Mouse (Mus musculus): ENCODE measurements around the gene Flrt1. TPM values are rescaled to one million over a fixed set of nuclear protein-coding genes. Genes with fewer than 3 reads are reported as not detected.
A peak's percentile ranks its signal among the peaks of the same experiment; 100 is the strongest.

Gene Flrt1
- total and polyA plus RNA-seq, 3 experiments, result not detected

DNA sequence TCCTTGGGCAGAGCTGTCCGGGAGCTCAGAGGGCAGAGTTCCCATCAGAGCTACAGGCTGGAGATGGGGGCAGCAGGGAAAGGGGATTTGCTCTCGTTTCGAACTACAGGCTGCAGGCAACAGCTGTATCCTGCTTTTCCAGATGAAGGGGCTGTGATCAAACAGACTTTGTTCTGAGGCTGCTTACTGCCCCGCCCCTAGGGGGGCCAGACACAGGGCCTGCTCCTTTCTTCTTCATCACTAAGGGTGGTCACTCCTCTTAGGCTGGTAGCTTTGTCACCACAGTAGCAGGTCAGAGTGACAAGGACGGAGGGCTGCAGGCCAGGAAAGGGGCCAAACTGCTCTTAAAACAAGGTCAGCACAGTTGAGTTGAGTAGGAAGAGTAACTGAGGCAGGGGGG, 4.6 kb upstream of the Flrt1 start:
- Histone ChIP-seq H3K4me1 (ENCODE audit: control insufficient read depth in 1 of 2, insufficient read depth in 2 of 2) (no peaks in the 10 kb centered on the region), H3K4me2 (ENCODE audit: insufficient read depth, low read depth, poor library complexity, severe bottlenecking) (no peak overlapping the region), H3K36me3 (replicated peaks in 1 of 2; ENCODE audit: control insufficient read depth in 1 of 2, insufficient read depth in 1 of 2, low read length in 1 of 2) (no peaks in the 10 kb centered on the region), H3K79me2 (replicated peaks; ENCODE audit: control insufficient read depth, extremely low read depth, insufficient read depth, poor library complexity, severe bottlenecking) (no peaks in the 10 kb centered on the region), H3K9ac (ENCODE audit: insufficient read depth, low read depth) (no peak overlapping the region), H3K27me3 (replicated peaks) (peaks cover 87% of the 10 kb centered on the region), H3K9me3 (replicated peaks; ENCODE audit: low read length) (no peaks in the 10 kb centered on the region), H3K27ac (ENCODE audit: insufficient read depth, low read depth) (no peak overlapping the region), H3K4me3 (replicated peaks in 1 of 3; ENCODE audit: low read depth in 2 of 3, low read length in 2 of 3, poor library complexity in 1 of 3) (no peak overlapping the region)
- no peak for DNase-seq (ENCODE audit: extremely low read depth)
- dilution Hi-C loops (cut with MboI; ENCODE audit: extremely low pct_ligation_motif_present, extremely low pct_unique_long_range_greater_than_20kb, low sequenced_read_pairs) (no loop called here), in situ Hi-C loops (cut with MboI; ENCODE audit: low pct_ligation_motif_present, low pct_unique_long_range_greater_than_20kb, low sequenced_read_pairs) (no loop called here)
- TF ChIP-seq SMC3 (IDR thresholded peaks at IDR 0.05; ENCODE audit: low read depth, low read length) (no peak), JUN (IDR thresholded peaks at IDR 0.05; ENCODE audit: insufficient read depth, low read depth, low read length) (no peak), ELF1 (IDR thresholded peaks at IDR 0.05; ENCODE audit: low read depth, low read length) (no peak), MAZ (IDR thresholded peaks at IDR 0.05; ENCODE audit: low read depth, low read length) (no peak), ETS1 (conservative IDR thresholded peaks at IDR 0.05; ENCODE audit: low read depth, low read length) (no peak), CTCF (conservative IDR thresholded peaks at IDR 0.05 in 1 of 2, IDR thresholded peaks at IDR 0.05 in 1 of 2; ENCODE audit: low read depth in 2 of 2, low read length in 2 of 2) (no peak), NRF1 (IDR thresholded peaks at IDR 0.05; ENCODE audit: low read depth, low read length) (no peak), TCF12 (IDR thresholded peaks at IDR 0.05; ENCODE audit: low read depth, low read length) (no peak), EP300 (IDR thresholded peaks at IDR 0.05; ENCODE audit: low read length) (no peak), PAX5 (IDR thresholded peaks at IDR 0.05; ENCODE audit: low read length) (no peak), IRF4 (IDR thresholded peaks at IDR 0.05; ENCODE audit: low read depth, low read length) (no peak), RAD21 (IDR thresholded peaks at IDR 0.05; ENCODE audit: low read depth, low read length) (no peak), RCOR1 (conservative IDR thresholded peaks at IDR 0.05; ENCODE audit: low read depth, low read length) (no peak), MAX (IDR thresholded peaks at IDR 0.05; ENCODE audit: low read length) (no peak), MAFK (IDR thresholded peaks at IDR 0.05; ENCODE audit: insufficient replicate concordance, low read length) (no peak), MYC (IDR thresholded peaks at IDR 0.05; ENCODE audit: low read depth, low read length) (no peak), E2F4 (IDR thresholded peaks at IDR 0.05; ENCODE audit: insufficient replicate concordance, low read depth, low read length) (no peak), ZNF384 (IDR thresholded peaks at IDR 0.05; ENCODE audit: low read depth, low read length) (no peak)

DNA sequence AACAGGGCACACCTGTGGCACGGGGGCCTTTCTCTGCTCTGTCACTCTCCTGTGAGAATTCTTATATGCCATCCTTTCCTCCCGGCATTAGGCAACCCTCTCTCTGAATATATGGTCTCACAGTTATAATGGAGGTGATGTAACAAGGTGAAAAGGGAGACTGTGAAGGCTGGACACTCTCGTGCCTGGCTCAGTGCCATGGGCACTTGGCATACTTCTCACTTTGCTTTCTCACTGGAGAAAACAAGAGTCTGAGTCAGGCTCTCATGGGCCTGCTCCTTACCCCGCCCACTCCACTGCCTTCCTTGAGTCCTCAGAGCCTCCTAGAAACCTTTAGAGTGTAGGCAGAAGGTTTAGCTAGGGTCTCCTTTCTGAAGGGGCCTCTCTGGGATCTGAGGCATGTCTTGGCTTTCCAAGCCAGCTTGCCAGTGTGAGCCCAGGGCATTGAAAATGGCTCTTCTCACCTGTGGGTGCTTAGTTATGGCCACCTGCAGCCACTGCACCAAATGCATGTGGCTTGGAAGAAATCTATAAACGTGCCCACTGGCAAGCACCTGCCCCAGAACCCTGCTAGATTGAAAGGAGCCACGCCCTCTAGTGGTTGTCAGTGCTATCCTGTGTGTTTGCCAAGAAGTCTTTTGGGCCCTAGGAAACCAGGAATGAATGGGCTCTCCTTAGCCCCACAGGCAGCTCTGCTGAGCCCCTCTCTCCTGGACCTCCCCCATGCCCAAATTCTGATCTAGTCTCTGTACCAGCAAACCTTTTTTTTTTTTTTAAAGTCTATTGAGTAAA, 2.8 kb upstream of the Flrt1 start:
- H3K9ac ChIP-seq (ENCODE audit: insufficient read depth, low read depth), result no peak overlapping the region
- peak; percentile 40 for DNase-seq (ENCODE audit: extremely low read depth)
- H3K27ac ChIP-seq (ENCODE audit: insufficient read depth, low read depth), result no peak overlapping the region
- dilution Hi-C loops (cut with MboI; ENCODE audit: extremely low pct_ligation_motif_present, extremely low pct_unique_long_range_greater_than_20kb, low sequenced_read_pairs), result no loop called here
- no peak overlapping the region for H3K4me2 ChIP-seq (ENCODE audit: insufficient read depth, low read depth, poor library complexity, severe bottlenecking)
- in situ Hi-C loops (cut with MboI; ENCODE audit: low pct_ligation_motif_present, low pct_unique_long_range_greater_than_20kb, low sequenced_read_pairs), result no loop called here
- H3K36me3 ChIP-seq (replicated peaks in 1 of 2; ENCODE audit: control insufficient read depth in 1 of 2, insufficient read depth in 1 of 2, low read length in 1 of 2), result no peaks in the 10 kb centered on the region
- no peak overlapping the region for H3K4me3 ChIP-seq (replicated peaks in 1 of 3; ENCODE audit: low read depth in 2 of 3, low read length in 2 of 3, poor library complexity in 1 of 3)
- no peaks in the 10 kb centered on the region for H3K4me1 ChIP-seq (ENCODE audit: control insufficient read depth in 1 of 2, insufficient read depth in 2 of 2)
- H3K79me2 ChIP-seq (replicated peaks; ENCODE audit: control insufficient read depth, extremely low read depth, insufficient read depth, poor library complexity, severe bottlenecking), result no peaks in the 10 kb centered on the region
- H3K27me3 ChIP-seq (replicated peaks), result peaks cover 92% of the 10 kb centered on the region
- no peaks in the 10 kb centered on the region for H3K9me3 ChIP-seq (replicated peaks; ENCODE audit: low read length)
- TF ChIP-seq TCF12 (IDR thresholded peaks at IDR 0.05; ENCODE audit: low read depth, low read length) (no peak), KAT2A (IDR thresholded peaks at IDR 0.05; ENCODE audit: insufficient replicate concordance, low read length) (no peak), CHD2 (IDR thresholded peaks at IDR 0.05; ENCODE audit: low read length) (no peak), ZC3H11A (IDR thresholded peaks at IDR 0.05; ENCODE audit: low read depth, low read length) (no peak), IRF4 (IDR thresholded peaks at IDR 0.05; ENCODE audit: low read depth, low read length) (no peak), JUND (conservative IDR thresholded peaks at IDR 0.05; ENCODE audit: low read depth, low read length) (no peak), POLR2A (IDR thresholded peaks at IDR 0.05; ENCODE audit: low read depth, low read length) (no peak), ETS1 (conservative IDR thresholded peaks at IDR 0.05; ENCODE audit: low read depth, low read length) (no peak), RAD21 (IDR thresholded peaks at IDR 0.05; ENCODE audit: low read depth, low read length) (peak; percentile 28), ELF1 (IDR thresholded peaks at IDR 0.05; ENCODE audit: low read depth, low read length) (no peak), MAX (IDR thresholded peaks at IDR 0.05; ENCODE audit: low read length) (no peak), BHLHE40 (IDR thresholded peaks at IDR 0.05; ENCODE audit: low read depth, low read length) (peak; percentile 23; the same call in 1 of the 2 replicates), USF2 (conservative IDR thresholded peaks at IDR 0.05; ENCODE audit: low read depth, low read length) (no peak), RCOR1 (conservative IDR thresholded peaks at IDR 0.05; ENCODE audit: low read depth, low read length) (no peak), ZMIZ1 (IDR thresholded peaks at IDR 0.05; ENCODE audit: low read depth, low read length) (no peak), TBP (conservative IDR thresholded peaks at IDR 0.05; ENCODE audit: low read depth, low read length) (no peak), MEF2A (IDR thresholded peaks at IDR 0.05; ENCODE audit: borderline replicate concordance, low read depth, low read length) (no peak), EP300 (IDR thresholded peaks at IDR 0.05; ENCODE audit: low read length) (no peak), NELFE (IDR thresholded peaks at IDR 0.05; ENCODE audit: low read depth, low read length) (no peak), JUN (IDR thresholded peaks at IDR 0.05; ENCODE audit: insufficient read depth, low read depth, low read length) (no peak), UBTF (IDR thresholded peaks at IDR 0.05; ENCODE audit: low read depth, low read length) (no peak), USF1 (IDR thresholded peaks at IDR 0.05; ENCODE audit: low read depth, low read length) (no peak), PAX5 (IDR thresholded peaks at IDR 0.05; ENCODE audit: low read length) (no peak)

Data from CH12.LX (cell line).